Mouse (Mus musculus): Measurements from ENCODE around the gene Usp30. TPM values are rescaled to one million over a fixed set of nuclear protein-coding genes. Genes with fewer than 3 reads are reported as not detected.

Gene Usp30
- polyA plus RNA-seq, 1 experiment from 2014 or later = 16.8 TPM

- Histone ChIP-seq H3K4me3 (peak overlapping the region; percentile 21; the same call in 1 of the 2 replicates), H3K4me2 (peak overlapping the region; percentile 29; the same call in 1 of the 2 replicates), H3K36me3 (no peaks in the 10 kb centered on the region), H3K9ac (no peak overlapping the region), H3K27me3 (0 out of 2 replicates have a peak, but pooled peaks cover 5% of the 10 kb centered on the region), H3K4me1 (replicated peaks) (no peaks in the 10 kb centered on the region), H3K9me3 (no peaks in the 10 kb centered on the region), H3K27ac (no peak overlapping the region)
- 1% methylated on average over 12 of the region's 12 CpGs for WGBS
- ATAC-seq (ENCODE audit: low FRiP score) = no peak
These were observed 88.2 kb downstream of the Usp30 start for GRCm38 (mm10) chr5:114153490-114153889.

GRCm38 (mm10) chr5:114154765-114155164 is 89.5 kb downstream of the Usp30 start:
- Histone ChIP-seq H3K9me3 (no peaks in the 10 kb centered on the region), H3K27me3 (0 out of 2 replicates have a peak, but pooled peaks cover 5% of the 10 kb centered on the region), H3K9ac (no peak overlapping the region), H3K4me2 (no peak overlapping the region), H3K4me1 (replicated peaks) (no peaks in the 10 kb centered on the region), H3K4me3 (no peak overlapping the region), H3K27ac (no peak overlapping the region), H3K36me3 (no peaks in the 10 kb centered on the region)
- WGBS = 83% methylated on average over 5 of the region's 5 CpGs
- ATAC-seq (ENCODE audit: low FRiP score) = no peak

GRCm38 (mm10) chr5:114155168-114155933 is 90.1 kb downstream of the Usp30 start:
- no peak overlapping the region for H3K4me2 ChIP-seq
- no peak for ATAC-seq (ENCODE audit: low FRiP score)
- no peak overlapping the region for H3K4me3 ChIP-seq
- no peak overlapping the region for H3K27ac ChIP-seq
- H3K4me1 ChIP-seq (replicated peaks) = no peaks in the 10 kb centered on the region
- WGBS = 65% methylated on average over 9 of the region's 9 CpGs
- H3K27me3 ChIP-seq = 0 out of 2 replicates have a peak, but pooled peaks cover 5% of the 10 kb centered on the region
- H3K36me3 ChIP-seq = no peaks in the 10 kb centered on the region
- no peaks in the 10 kb centered on the region for H3K9me3 ChIP-seq
- H3K9ac ChIP-seq = no peak overlapping the region

GRCm38 (mm10) chr5:114157236-114157635 is 92.0 kb downstream of the Usp30 start:
- Histone ChIP-seq H3K9me3 (no peaks in the 10 kb centered on the region), H3K4me3 (no peak overlapping the region), H3K27me3 (0 out of 2 replicates have a peak, but pooled peaks cover 5% of the 10 kb centered on the region), H3K4me1 (replicated peaks) (no peaks in the 10 kb centered on the region), H3K27ac (no peak overlapping the region), H3K9ac (no peak overlapping the region), H3K4me2 (no peak overlapping the region), H3K36me3 (no peaks in the 10 kb centered on the region)
- ATAC-seq (ENCODE audit: low FRiP score) = no peak
- WGBS = 53% methylated on average over 7 of the region's 7 CpGs

GRCm38 (mm10) chr5:114161424-114161823 is 96.2 kb downstream of the Usp30 start:
- H3K4me3 ChIP-seq = no peak overlapping the region
- no peak overlapping the region for H3K9ac ChIP-seq
- 79% methylated on average over 6 of the region's 6 CpGs for WGBS
- H3K27me3 ChIP-seq = peaks cover 5% of the 10 kb centered on the region; the same call in 1 of the 2 replicates
- no peaks in the 10 kb centered on the region for H3K9me3 ChIP-seq
- H3K27ac ChIP-seq = no peak overlapping the region
- H3K36me3 ChIP-seq = no peaks in the 10 kb centered on the region
- H3K4me2 ChIP-seq = no peak overlapping the region
- no peak for ATAC-seq (ENCODE audit: low FRiP score)
- no peaks in the 10 kb centered on the region for H3K4me1 ChIP-seq (replicated peaks)

GRCm38 (mm10) chr5:114162106-114162815 is 97.0 kb downstream of the Usp30 start:
- Histone ChIP-seq H3K4me2 (no peak overlapping the region), H3K4me3 (no peak overlapping the region), H3K9ac (no peak overlapping the region), H3K36me3 (no peaks in the 10 kb centered on the region), H3K4me1 (replicated peaks) (no peaks in the 10 kb centered on the region), H3K27ac (no peak overlapping the region), H3K9me3 (no peaks in the 10 kb centered on the region), H3K27me3 (peaks cover 5% of the 10 kb centered on the region; the same call in 1 of the 2 replicates)
- ATAC-seq (ENCODE audit: low FRiP score) = no peak
- 56% methylated on average over 12 of the region's 12 CpGs for WGBS

GRCm38 (mm10) chr5:114163117-114163696 is 97.9 kb downstream of the Usp30 start:
- Histone ChIP-seq H3K4me2 (no peak overlapping the region), H3K27ac (no peak overlapping the region), H3K4me1 (replicated peaks) (no peaks in the 10 kb centered on the region), H3K4me3 (no peak overlapping the region), H3K9me3 (no peaks in the 10 kb centered on the region), H3K36me3 (no peaks in the 10 kb centered on the region), H3K27me3 (peaks cover 5% of the 10 kb centered on the region; the same call in 1 of the 2 replicates), H3K9ac (no peak overlapping the region)
- ATAC-seq (ENCODE audit: low FRiP score) = no peak
- 72% methylated on average over 6 of the region's 6 CpGs for WGBS

- Histone ChIP-seq H3K4me3 (no peak overlapping the region), H3K4me1 (replicated peaks) (0 out of 2 replicates have a peak, but pooled peaks cover 2% of the 10 kb centered on the region), H3K36me3 (no peaks in the 10 kb centered on the region), H3K4me2 (no peak overlapping the region), H3K27ac (no peak overlapping the region), H3K9ac (no peak overlapping the region), H3K27me3 (peaks cover 25% of the 10 kb centered on the region), H3K9me3 (no peaks in the 10 kb centered on the region)
- ATAC-seq (ENCODE audit: low FRiP score) = no peak
- WGBS = 83% methylated on average over 7 of the region's 7 CpGs
These were observed 105.1 kb downstream of the Usp30 start for GRCm38 (mm10) chr5:114170345-114170744.

- no peak overlapping the region for H3K27ac ChIP-seq
- no peak overlapping the region for H3K9ac ChIP-seq
- H3K9me3 ChIP-seq = no peaks in the 10 kb centered on the region
- 90% methylated on average over 3 of the region's 3 CpGs for WGBS
- no peak overlapping the region for H3K4me3 ChIP-seq
- no peaks in the 10 kb centered on the region for H3K36me3 ChIP-seq
- peaks cover 33% of the 10 kb centered on the region for H3K27me3 ChIP-seq
- peaks cover 12% of the 10 kb centered on the region for H3K4me1 ChIP-seq (replicated peaks)
- no peak overlapping the region for H3K4me2 ChIP-seq
- ATAC-seq (ENCODE audit: low FRiP score) = no peak
These were observed 107.7 kb downstream of the Usp30 start for GRCm38 (mm10) chr5:114172936-114173335.

GRCm38 (mm10) chr5:114173458-114173857 is 108.2 kb downstream of the Usp30 start:
- Histone ChIP-seq H3K9ac (no peak overlapping the region), H3K27me3 (peaks cover 33% of the 10 kb centered on the region), H3K4me2 (no peak overlapping the region), H3K4me3 (no peak overlapping the region), H3K9me3 (no peaks in the 10 kb centered on the region), H3K4me1 (replicated peaks) (peaks cover 12% of the 10 kb centered on the region), H3K27ac (no peak overlapping the region), H3K36me3 (no peaks in the 10 kb centered on the region)
- 77% methylated on average over 7 of the region's 7 CpGs for WGBS
- no peak for ATAC-seq (ENCODE audit: low FRiP score)

GRCm38 (mm10) chr5:114173877-114174581 is 108.8 kb downstream of the Usp30 start:
- Histone ChIP-seq H3K9me3 (no peaks in the 10 kb centered on the region), H3K27me3 (peaks cover 33% of the 10 kb centered on the region), H3K4me1 (replicated peaks) (peaks cover 12% of the 10 kb centered on the region), H3K9ac (no peak overlapping the region), H3K36me3 (no peaks in the 10 kb centered on the region), H3K4me2 (no peak overlapping the region), H3K4me3 (no peak overlapping the region), H3K27ac (no peak overlapping the region)
- WGBS = 33% methylated on average over 16 of the region's 16 CpGs
- ATAC-seq (ENCODE audit: low FRiP score) = no peak
